Mouse (Mus musculus): ENCODE results near the gene Olfr57. TPM values are rescaled to one million over a fixed set of nuclear protein-coding genes. Genes with fewer than 3 reads are reported as not detected.
"Not testable (repeated sequence)": the region's sequence is repeated elsewhere in the genome, so short reads cannot be mapped to it uniquely, and the experiment has no call there.

The Olfr57 gene
- total RNA-seq (2017): not detected in 2 replicates

- ATAC-seq (replicated peaks in 1 of 2; ENCODE audit: insufficient read depth in 1 of 2, low FRiP score in 2 of 2, low TSS enrichment in 1 of 2, low read depth in 1 of 2, poor library complexity in 2 of 2, severe bottlenecking in 2 of 2): no peak
Measured at GRCm38 (mm10) chr10:79028441-79028840, at the start of gene Olfr57. TSS of gene Olfr57 (plus strand) at chr10:79028741.

- ATAC-seq (replicated peaks in 1 of 2; ENCODE audit: insufficient read depth in 1 of 2, low FRiP score in 2 of 2, low TSS enrichment in 1 of 2, low read depth in 1 of 2, poor library complexity in 2 of 2, severe bottlenecking in 2 of 2): no peak
Measured at GRCm38 (mm10) chr10:78980750-78981149, 47.8 kb upstream of the Olfr57 start, which contains the start of gene Olfr1352. TSS of gene Olfr1352 (plus strand) at chr10:78981050.

- ATAC-seq (replicated peaks in 1 of 2; ENCODE audit: insufficient read depth in 1 of 2, low FRiP score in 2 of 2, low TSS enrichment in 1 of 2, low read depth in 1 of 2, poor library complexity in 2 of 2, severe bottlenecking in 2 of 2): no peak
Measured at GRCm38 (mm10) chr10:79012172-79012571, 16.4 kb upstream of the Olfr57 start, which contains the start of gene Olfr1351. TSS of gene Olfr1351 (plus strand) at chr10:79012472.

GRCm38 (mm10) chr10:79042457-79042856, 13.9 kb downstream of the Olfr57 start:
- ATAC-seq (replicated peaks in 1 of 2; ENCODE audit: insufficient read depth in 1 of 2, low FRiP score in 2 of 2, low TSS enrichment in 1 of 2, low read depth in 1 of 2, poor library complexity in 2 of 2, severe bottlenecking in 2 of 2): not testable (repeated sequence)

- ATAC-seq (replicated peaks in 1 of 2; ENCODE audit: insufficient read depth in 1 of 2, low FRiP score in 2 of 2, low TSS enrichment in 1 of 2, low read depth in 1 of 2, poor library complexity in 2 of 2, severe bottlenecking in 2 of 2): not testable (repeated sequence)
Measured at GRCm38 (mm10) chr10:79057370-79057769, 28.8 kb downstream of the Olfr57 start.

Other genes with a start within 250 kb of the Olfr57 start
- gene Slc1a6, start 248.2 kb upstream of the Olfr57 start, total RNA-seq (2017): not detected in 2 replicates
- gene Olfr1356, start 176.6 kb upstream of the Olfr57 start, total RNA-seq (2017): not detected in 2 replicates
- gene Olfr1355, start 153.2 kb upstream of the Olfr57 start, total RNA-seq (2017): not detected in 2 replicates
- not detected in 2 replicates for gene Olfr1354, start 115.6 kb upstream of the Olfr57 start, total RNA-seq (2017)
- gene Olfr8, start 78.1 kb upstream of the Olfr57 start, total RNA-seq (2017): not detected in 2 replicates
- gene Olfr1353, start 65.4 kb upstream of the Olfr57 start, total RNA-seq (2017): not detected in 2 replicates
- not detected in 2 replicates for gene Olfr1352, start 47.7 kb upstream of the Olfr57 start, total RNA-seq (2017)
- not detected in 2 replicates for gene Olfr1351, start 16.3 kb upstream of the Olfr57 start, total RNA-seq (2017)
- gene 2610008E11Rik, start 68.9 kb downstream of the Olfr57 start, total RNA-seq (2017): 34.4 and 42.6 TPM in 2 replicates
- not detected in 2 replicates for gene Vmn2r80, start 120.0 kb downstream of the Olfr57 start, total RNA-seq (2017)
- gene Vmn2r81, start 219.0 kb downstream of the Olfr57 start, total RNA-seq (2017): not detected in 2 replicates